Comparison of ENCODE assay signal across 8 mouse cellular contexts in the genomic region with DNA sequence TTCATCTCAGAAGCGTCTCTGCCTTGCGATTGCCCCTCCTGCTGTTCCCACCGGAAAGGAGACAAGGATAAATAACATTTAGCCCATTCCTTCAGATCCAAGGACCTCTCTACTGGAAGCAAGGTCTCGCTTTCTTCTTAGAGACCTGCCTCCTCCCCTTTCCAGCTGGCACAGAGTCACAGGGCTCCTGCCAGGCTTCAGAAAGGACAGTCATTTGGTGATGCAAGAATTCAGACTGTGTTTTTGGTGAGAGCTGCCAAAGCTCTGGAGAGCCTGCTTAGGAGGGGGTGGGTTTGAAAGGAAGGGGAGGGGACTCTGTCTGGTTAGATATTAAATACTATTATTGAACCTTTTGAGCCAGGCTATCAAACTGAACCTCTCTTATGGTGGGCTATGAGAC. TPM values are rescaled to one million over a fixed set of nuclear protein-coding genes. Genes with fewer than 3 reads are reported as not detected.
A peak's percentile ranks its signal among the peaks of the same experiment; 100 is the strongest.
DNase-seq lines count a peak whose midpoint lies in the region; ATAC-seq lines count a peak whose summit lies in the region.

No protein-coding gene starts in this region.

- H3K36me3 ChIP-seq in forebrain, embryonic 15.5 days = no peaks in the 10 kb centered on the region
- no peaks in the 10 kb centered on the region for H3K36me3 ChIP-seq in forebrain, embryonic 13.5 days (ENCODE audit: poor library complexity, severe bottlenecking)

- H3K4me3 ChIP-seq in forebrain, embryonic 15.5 days = no peak overlapping the region
- no peak overlapping the region for H3K4me3 ChIP-seq in forebrain, embryonic 13.5 days

- H3K27me3 ChIP-seq in forebrain, embryonic 15.5 days = no peaks in the 10 kb centered on the region
- no peaks in the 10 kb centered on the region for H3K27me3 ChIP-seq in forebrain, embryonic 13.5 days

- H3K9me3 ChIP-seq in forebrain, embryonic 15.5 days = no peaks in the 10 kb centered on the region
- H3K9me3 ChIP-seq in forebrain, embryonic 13.5 days (replicated peaks) = no peaks in the 10 kb centered on the region

- 37% methylated on average over 4 of the region's 4 CpGs for WGBS in forebrain, embryonic 15.5 days
- 53% methylated on average over 4 of the region's 4 CpGs for WGBS in forebrain, embryonic 13.5 days

- H3K27ac ChIP-seq in forebrain, embryonic 15.5 days (replicated peaks) = no peak overlapping the region
- H3K27ac ChIP-seq in forebrain, embryonic 13.5 days = no peak overlapping the region

- peaks cover 11% of the 10 kb centered on the region for H3K4me1 ChIP-seq in forebrain, embryonic 15.5 days
- H3K4me1 ChIP-seq in forebrain, embryonic 13.5 days = peaks cover 6% of the 10 kb centered on the region; the same call in 1 of the 2 replicates

- H3K4me2 ChIP-seq in forebrain, embryonic 15.5 days (replicated peaks) = no peak overlapping the region
- H3K4me2 ChIP-seq in forebrain, embryonic 13.5 days = no peak overlapping the region

- DNase-seq in adrenal gland, adult 2 months = peak; percentile 87
- peak; percentile 86 to 89 for DNase-seq in gastrocnemius, adult 8-10 months (ENCODE audit: low spot score in 2 of 2)
- DNase-seq in layer of hippocampus, adult 9-11 months = peak; percentile 57
- peak; percentile 77 for DNase-seq in ovary, adult 18-20 months (ENCODE audit: low spot score)
- DNase-seq in c-Kit-positive CD71-positive TER-119-positive erythroid progenitor cells, embryonic 14.5 days (ENCODE audit: low spot score) = no peak
- DNase-seq in T-cell, adult 2 months (ENCODE audit: low spot score) = no peak

- 0 out of 2 replicates have a peak, but pooled peaks have one; percentile 53 for ATAC-seq in forebrain, embryonic 15.5 days (replicated peaks)
- ATAC-seq in forebrain, embryonic 13.5 days = no peak

- H3K9ac ChIP-seq in forebrain, embryonic 15.5 days (replicated peaks) = no peak overlapping the region
- no peak overlapping the region for H3K9ac ChIP-seq in forebrain, embryonic 13.5 days

RNA-seq across cellular contexts. Expression of gene Gm45716, which starts 45.1 kb away (rescaled TPM):
- polyA plus RNA-seq in forebrain, embryonic 15.5 days (2015; fragmentation: Nextera tagmentation; extraction: Ambion mirVana) = 18.2 and 19.4 TPM in 2 replicates
- 19.2 and 21.3 TPM in 2 replicates for polyA plus RNA-seq in forebrain, embryonic 13.5 days (2015; fragmentation: Nextera tagmentation; extraction: Ambion mirVana)
- 1 to 10 TPM; 3.0 to 5.5 TPM for total RNA-seq in adrenal gland, adult 2 months (2021)
- 1.5 and 3.7 TPM in 2 replicates for polyA plus RNA-seq in adrenal gland, adult 2 months (2012; rRNA removed)
- 1 to 10 TPM; 1.7 to 3.3 (median 2.4) TPM for total RNA-seq in gastrocnemius, adult 8-10 months (2022)

Comparison
In these comparisons a context has a peak if more than half of its experiments do, and no peak if none do; other contexts are left out.
1. DNase-seq: peak in adrenal gland, adult 2 months (single experiment), gastrocnemius, adult 8-10 months (2 of 2), layer of hippocampus, adult 9-11 months (single experiment) and ovary, adult 18-20 months (single experiment); none in c-Kit-positive CD71-positive TER-119-positive erythroid progenitor cells, embryonic 14.5 days (single experiment) and T-cell, adult 2 months (single experiment).